Mouse (Mus musculus): ENCODE data around the gene Pros1. TPM values are rescaled to one million over a fixed set of nuclear protein-coding genes. Genes with fewer than 3 reads are reported as not detected.

Pros1 gene
- total RNA-seq (2021) = 10 to 100 TPM; 22.4 to 23.7 TPM
- long read RNA-seq, experiment 1, transcript Pros1-201 (15 exons, 3,303 nt) = major isoform, 61 of 64 reads
- long read RNA-seq, experiment 1, partial matches to known transcripts = 0 of 64 reads
- long read RNA-seq, experiment 1, other reads (novel, unspliced or antisense) = 3 of 64 reads
- long read RNA-seq, experiment 2, transcript Pros1-201 (15 exons, 3,303 nt) = major isoform, 55 of 56 reads
- long read RNA-seq, experiment 2, partial matches to known transcripts = 1 of 56 reads
- long read RNA-seq, experiment 2, other reads (novel, unspliced or antisense) = 0 of 56 reads

GRCm38 (mm10) chr16:62854191-62855068 lies at the start of gene Pros1:
Gene Pros1, plus strand, starts transcription at chr16:62854307.
- DNase-seq = peak; percentile 81 to 88
- intact Hi-C loops (cut with DNase I) = no loop called here

GRCm38 (mm10) chr16:62804621-62805020 lies 49.5 kb upstream of the Pros1 start:
- intact Hi-C loops (cut with DNase I) = no loop called here
- no peak for DNase-seq

GRCm38 (mm10) chr16:62807249-62807979 lies 46.7 kb upstream of the Pros1 start:
- DNase-seq = peak in 1 of 2 experiments; percentile 5
- intact Hi-C loops (cut with DNase I) = no loop called here

GRCm38 (mm10) chr16:62810855-62811254 lies 43.3 kb upstream of the Pros1 start:
- no peak for DNase-seq
- intact Hi-C loops (cut with DNase I) = no loop called here

GRCm38 (mm10) chr16:62813790-62814189 lies 40.3 kb upstream of the Pros1 start:
- no peak for DNase-seq
- intact Hi-C loops (cut with DNase I) = no loop called here

- DNase-seq = no peak
- intact Hi-C loops (cut with DNase I) = no loop called here
These were observed 39.6 kb upstream of the Pros1 start, which contains the start of gene Stx19 for GRCm38 (mm10) chr16:62814491-62814890. Gene Stx19, plus strand, starts transcription at chr16:62814676.

GRCm38 (mm10) chr16:62822472-62822871 lies 31.6 kb upstream of the Pros1 start:
- DNase-seq = no peak
- intact Hi-C loops (cut with DNase I) = no loop called here

- intact Hi-C loops (cut with DNase I) = loop anchor here (5.0 kb wide), 1 partner anchor 39 kb away; the partner anchor contains the start of gene Nsun3
- DNase-seq = peak in 1 of 2 experiments; percentile 32
These were observed 27.7 kb upstream of the Pros1 start for GRCm38 (mm10) chr16:62826156-62827001.

- no peak for DNase-seq
- intact Hi-C loops (cut with DNase I) = no loop called here
These were observed 22.1 kb upstream of the Pros1 start for GRCm38 (mm10) chr16:62832027-62832426.

GRCm38 (mm10) chr16:62832481-62832880 lies 21.6 kb upstream of the Pros1 start:
- peak; percentile 25 to 61 for DNase-seq

GRCm38 (mm10) chr16:62834016-62834735 lies 19.9 kb upstream of the Pros1 start:
- no peak for DNase-seq
- intact Hi-C loops (cut with DNase I) = no loop called here

More at GRCm38 (mm10) chr16:62832481-62832880, 21.6 kb upstream of the Pros1 start:
- intact Hi-C loops (cut with DNase I) = no loop called here

GRCm38 (mm10) chr16:62845341-62845740 lies 8.8 kb upstream of the Pros1 start:
- no peak for DNase-seq
- intact Hi-C loops (cut with DNase I) = loop anchor here (5.0 kb wide), 1 partner anchor 58 kb away; the partner anchor contains the start of gene Nsun3

GRCm38 (mm10) chr16:62846498-62847312 lies 7.4 kb upstream of the Pros1 start, which contains the start of gene Arl13b:
Gene Arl13b, minus strand, starts transcription at chr16:62847040.
- DNase-seq = peak; percentile 90 to 94
- intact Hi-C loops (cut with DNase I) = loop anchor here (5.0 kb wide), 1 partner anchor 59 kb away; the partner anchor contains the start of gene Nsun3

GRCm38 (mm10) chr16:62852464-62853252 lies 1.4 kb upstream of the Pros1 start:
- no peak for DNase-seq

GRCm38 (mm10) chr16:62853611-62854126 lies 438 bp upstream of the Pros1 start:
- intact Hi-C loops (cut with DNase I) = no loop called here
- no peak for DNase-seq

More at GRCm38 (mm10) chr16:62852464-62853252, 1.4 kb upstream of the Pros1 start:
- intact Hi-C loops (cut with DNase I) = no loop called here

- DNase-seq = no peak
- intact Hi-C loops (cut with DNase I) = no loop called here
These were observed 1.3 kb downstream of the Pros1 start for GRCm38 (mm10) chr16:62855385-62855784.

- no peak for DNase-seq
- intact Hi-C loops (cut with DNase I) = no loop called here
These were observed 2.2 kb downstream of the Pros1 start for GRCm38 (mm10) chr16:62856273-62856672.

Data from heart, postnatal 14 days (tissue).